Mouse (Mus musculus): Measurements from ENCODE around the gene Mettl17. TPM values are rescaled to one million over a fixed set of nuclear protein-coding genes. Genes with fewer than 3 reads are reported as not detected.
A peak's percentile ranks its signal among the peaks of the same experiment; 100 is the strongest.
"Not testable (repeated sequence)": the region's sequence is repeated elsewhere in the genome, so short reads cannot be mapped to it uniquely, and the experiment has no call there.

The Mettl17 gene
- 10 to 100 TPM; 11.5 to 12.9 TPM for total RNA-seq (2021)
- long read RNA-seq, experiment 1, transcript Mettl17-201 (14 exons, 1,623 nt): major isoform, 11 of 14 reads
- long read RNA-seq, experiment 1, partial matches to known transcripts: 2 of 14 reads
- long read RNA-seq, experiment 1, other reads (novel, unspliced or antisense): 1 of 14 reads
- long read RNA-seq, experiment 2, partial matches to known transcripts: 0 of 5 reads
- long read RNA-seq, experiment 2, other reads (novel, unspliced or antisense): 3 of 5 reads

DNA sequence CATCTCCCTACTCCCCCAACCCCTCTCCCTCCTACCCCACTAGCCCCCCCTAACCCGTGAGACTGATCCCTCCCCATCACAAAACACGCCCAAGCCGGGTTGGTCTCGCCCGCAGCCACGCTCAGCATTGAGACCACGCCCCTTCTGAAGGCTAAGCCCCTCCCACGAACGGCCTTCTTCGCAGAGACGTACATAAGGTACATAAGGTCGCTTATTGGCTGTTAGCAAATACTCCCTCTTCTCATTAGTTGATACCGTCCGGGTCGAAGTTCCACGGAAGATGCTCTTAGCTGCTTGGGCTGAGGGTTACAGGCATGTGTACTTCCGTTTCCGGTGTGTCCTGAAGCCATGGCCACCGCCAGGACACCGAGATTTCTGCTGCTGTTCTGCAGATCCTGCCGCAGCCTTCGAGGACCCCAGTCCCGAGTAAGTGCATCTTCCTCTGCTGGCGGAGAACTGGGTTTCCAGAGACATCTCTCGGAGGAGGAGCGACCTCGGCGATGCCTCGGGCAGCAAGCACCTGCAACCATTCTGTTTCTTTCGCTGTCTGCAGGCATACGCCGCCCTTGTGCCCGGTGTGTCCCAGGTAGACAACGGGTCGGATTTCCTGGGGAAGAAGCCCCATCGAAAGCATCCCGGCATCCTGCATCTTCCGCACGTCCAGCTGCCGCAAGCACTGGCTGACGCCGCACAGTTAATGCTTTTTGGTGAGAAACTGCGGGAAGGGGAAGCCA is at the start of gene Mettl17:
Mettl17 (plus strand) TSS at position 245 of the 734 bp plus-strand sequence.
- peak; percentile 96 for DNase-seq
- peak; percentile 20; the same call in 1 of the 2 replicates for TF ChIP-seq CTCF (IDR thresholded peaks at IDR 0.05)
- intact Hi-C loops (cut with DNase I): loop anchor here (1.0 to 10.0 kb wide), 5 partner anchors 123 to 418 kb away; partner anchors contain the start of genes Hnrnpc, Rab2b, Tox4 and Zfp219
- peak within 1 kb of the TSS; percentile 78 for H3K4me3 ChIP-seq
- H3K27ac ChIP-seq: peak within 1 kb of the TSS; percentile 84

DNA sequence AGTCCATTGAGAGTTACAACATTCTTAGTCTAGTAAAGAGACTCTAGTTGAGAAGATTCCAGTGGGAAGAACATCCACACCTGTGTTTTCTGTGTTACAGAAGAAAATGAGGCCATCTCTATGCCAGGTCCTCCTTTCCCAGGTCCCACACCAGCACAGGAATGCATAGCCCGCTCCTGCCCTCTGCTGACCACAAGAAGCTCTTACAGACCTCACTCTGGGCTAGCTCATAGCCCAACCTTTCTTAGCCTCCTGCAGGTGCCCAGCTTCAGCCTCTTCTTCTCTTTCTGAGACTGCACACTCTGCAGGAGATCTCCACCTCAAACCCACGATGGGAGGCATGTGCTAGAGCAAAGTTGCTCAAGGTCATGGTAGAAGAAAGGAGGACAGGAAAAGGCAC is 46.2 kb upstream of the Mettl17 start:
- DNase-seq; intact Hi-C loops (cut with DNase I); H3K27ac ChIP-seq; H3K4me3 ChIP-seq: not testable (repeated sequence)

DNA sequence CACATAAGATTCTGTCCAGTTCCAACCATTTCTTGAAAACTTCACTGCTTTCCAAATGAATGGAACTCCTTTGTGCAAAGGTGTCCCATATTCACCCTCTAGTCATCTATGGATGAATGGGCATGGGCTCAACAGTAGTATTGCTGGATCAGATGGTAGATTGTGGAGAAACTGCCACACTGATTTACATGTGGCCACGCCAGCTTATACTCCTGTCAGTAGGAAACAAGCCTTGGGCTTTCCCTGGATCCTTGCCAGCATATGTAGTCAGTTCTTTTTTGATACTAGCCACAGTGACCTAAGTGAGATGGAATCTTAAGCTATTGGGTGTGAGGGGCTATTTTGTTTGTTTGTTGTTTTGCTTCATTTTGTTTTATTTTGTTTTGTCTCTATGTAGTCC is 42.4 kb upstream of the Mettl17 start:
- no peak overlapping the region for H3K27ac ChIP-seq
- H3K4me3 ChIP-seq: no peak overlapping the region
- intact Hi-C loops (cut with DNase I): no loop called here
- no peak for TF ChIP-seq CTCF (IDR thresholded peaks at IDR 0.05)
- DNase-seq: no peak

DNA sequence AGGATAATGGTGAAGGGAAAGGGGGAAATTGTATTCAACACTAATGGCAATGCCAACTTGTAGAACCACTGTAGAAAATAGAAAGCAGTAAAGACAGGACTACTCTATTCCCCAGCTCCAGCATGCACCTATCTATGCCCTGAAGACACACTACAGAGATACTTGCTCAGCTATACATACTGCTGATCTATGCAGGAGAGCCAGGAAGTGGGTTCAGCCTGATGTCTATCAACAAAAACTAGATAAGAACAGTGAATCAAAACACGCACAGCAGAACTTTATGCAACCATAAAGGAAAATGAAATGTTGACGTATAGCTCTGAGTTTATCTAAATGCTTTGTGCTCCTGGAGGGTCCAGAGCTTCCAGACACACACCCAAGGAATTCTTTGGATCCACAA is 41.9 kb upstream of the Mettl17 start:
- TF ChIP-seq CTCF (IDR thresholded peaks at IDR 0.05): no peak
- DNase-seq: no peak
- intact Hi-C loops (cut with DNase I): no loop called here
- Histone ChIP-seq H3K27ac (no peak overlapping the region), H3K4me3 (no peak overlapping the region)

DNA sequence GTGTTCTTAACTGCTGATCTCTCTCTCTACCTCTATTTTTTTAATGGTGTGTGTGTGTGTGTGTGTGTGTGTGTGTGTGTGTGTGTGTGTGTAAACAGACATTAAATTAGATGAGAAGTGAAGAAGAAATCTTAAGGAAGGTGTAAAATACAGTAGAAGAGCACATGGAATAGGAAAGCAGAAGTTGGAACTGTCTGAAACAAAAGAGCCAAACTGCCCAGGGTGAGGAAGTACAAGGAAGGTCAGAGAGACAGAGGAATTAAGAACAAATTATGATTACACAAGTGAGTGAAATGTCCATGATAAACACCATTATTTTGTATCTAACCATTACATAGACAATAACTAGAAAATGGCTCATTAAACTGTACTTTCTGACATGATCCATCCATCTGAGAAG is 40.8 kb upstream of the Mettl17 start:
- Histone ChIP-seq H3K27ac (no peak overlapping the region), H3K4me3 (no peak overlapping the region)
- intact Hi-C loops (cut with DNase I): no loop called here
- no peak for DNase-seq
- no peak for TF ChIP-seq CTCF (IDR thresholded peaks at IDR 0.05)

DNA sequence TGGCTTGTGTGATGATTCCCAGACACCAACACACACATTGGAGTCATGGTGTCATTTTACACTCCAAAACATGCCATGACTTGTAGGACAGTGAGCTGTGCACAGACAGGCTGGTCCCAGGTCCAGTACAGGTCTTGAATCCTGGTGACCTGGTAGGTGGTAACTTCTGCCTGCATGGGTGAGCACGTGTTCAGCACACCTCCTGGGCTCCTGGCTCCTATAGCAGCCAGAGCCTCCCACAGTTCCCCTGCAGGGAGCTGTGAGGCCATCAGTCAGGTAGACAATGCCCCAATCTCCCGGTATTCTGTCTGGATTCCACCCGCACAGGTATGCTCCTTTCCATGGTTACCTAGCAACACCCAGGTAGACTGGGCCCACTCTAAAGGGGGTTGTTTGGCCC is 38.1 kb upstream of the Mettl17 start:
- Histone ChIP-seq H3K27ac (no peak overlapping the region), H3K4me3 (no peak overlapping the region)
- intact Hi-C loops (cut with DNase I): no loop called here
- TF ChIP-seq CTCF (IDR thresholded peaks at IDR 0.05): no peak
- DNase-seq: no peak

DNA sequence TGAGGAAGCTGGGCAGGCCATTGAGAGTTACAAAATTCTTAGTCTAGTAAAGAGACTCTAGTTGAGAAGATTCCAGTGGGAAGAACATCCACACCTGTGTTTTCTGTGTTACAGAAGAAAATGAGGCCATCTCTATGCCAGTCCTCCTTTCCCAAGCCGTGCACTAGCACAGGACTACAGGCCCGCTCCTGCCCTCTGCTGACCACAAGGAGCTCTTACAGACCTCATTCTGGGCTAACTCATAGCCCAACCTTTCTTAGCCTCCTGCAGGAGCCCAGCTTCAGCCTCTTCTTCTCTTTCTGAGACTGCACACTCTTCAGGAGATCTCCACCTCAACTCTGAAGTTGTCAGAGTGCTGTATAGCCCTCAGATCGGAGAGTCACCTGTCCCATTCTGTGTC is 33.6 kb upstream of the Mettl17 start:
- H3K4me3 ChIP-seq; DNase-seq; H3K27ac ChIP-seq; intact Hi-C loops (cut with DNase I): not testable (repeated sequence)

DNA sequence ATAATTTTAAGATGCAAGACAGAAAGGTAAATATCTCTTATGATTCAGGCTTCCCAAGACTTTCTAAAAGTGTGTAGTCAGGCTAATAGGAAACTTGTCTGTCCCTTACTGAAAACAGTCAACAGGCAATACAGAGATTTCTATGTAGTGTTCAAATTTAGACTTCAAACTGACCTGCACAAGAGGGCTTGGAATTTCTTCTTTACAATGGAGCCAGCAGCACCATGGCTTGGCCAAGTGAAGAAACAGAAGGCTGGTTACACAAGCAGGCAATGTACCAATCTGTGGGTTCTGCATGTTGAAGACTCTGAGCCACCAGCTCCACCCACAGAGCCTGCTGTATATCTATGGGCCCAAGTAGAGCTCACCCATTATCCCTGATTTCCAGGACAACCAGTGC is 31.2 kb upstream of the Mettl17 start, which contains the start of gene Ear6:
Ear6 (plus strand) TSS at position 301 of the 400 bp plus-strand sequence.
- intact Hi-C loops (cut with DNase I): no loop called here
- Histone ChIP-seq H3K27ac (no peak within 1 kb of the TSS), H3K4me3 (no peak within 1 kb of the TSS)
- DNase-seq: no peak
- no peak for TF ChIP-seq CTCF (IDR thresholded peaks at IDR 0.05)

DNA sequence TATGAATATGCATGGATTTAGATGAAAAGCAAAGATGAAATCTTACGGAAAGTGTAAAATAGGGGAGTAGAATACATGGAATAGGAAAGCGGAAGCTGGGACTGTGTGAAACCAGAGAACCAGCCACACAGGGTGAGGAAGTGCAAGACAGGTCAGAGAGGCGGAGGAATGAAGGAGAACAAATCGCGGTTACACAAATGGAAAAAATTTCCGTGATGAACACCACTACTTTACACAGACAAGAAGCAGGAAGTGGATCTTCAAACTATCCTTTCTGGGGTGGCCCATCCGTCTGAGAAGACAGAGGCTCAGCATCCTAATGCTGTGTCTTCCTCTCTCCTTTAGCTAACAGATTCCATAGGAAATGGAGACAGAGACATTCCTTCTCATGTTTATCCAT is 29.4 kb upstream of the Mettl17 start:
- intact Hi-C loops (cut with DNase I); DNase-seq; H3K27ac ChIP-seq; H3K4me3 ChIP-seq: not testable (repeated sequence)

DNA sequence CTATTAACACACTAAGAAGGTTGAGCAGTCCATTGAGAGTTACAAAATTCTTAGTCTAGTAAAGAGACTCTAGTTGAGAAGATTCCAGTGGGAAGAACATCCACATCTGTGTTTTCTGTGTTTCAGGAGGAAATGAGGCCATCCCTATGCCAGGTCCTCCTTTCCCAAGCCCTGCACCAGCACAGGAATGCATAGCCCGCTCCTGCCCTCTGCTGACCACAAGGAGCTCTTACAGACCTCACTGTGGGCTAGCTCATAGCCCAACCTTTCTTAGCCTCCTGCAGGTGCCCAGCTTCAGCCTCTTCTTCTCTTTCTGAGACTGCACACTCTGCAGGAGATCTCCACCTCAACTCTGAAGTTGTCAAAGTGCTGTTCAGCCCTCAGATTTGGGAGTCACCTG is 21.0 kb upstream of the Mettl17 start:
- not testable (repeated sequence) for H3K27ac ChIP-seq, H3K4me3 ChIP-seq
- DNase-seq: peak; percentile 22
- intact Hi-C loops (cut with DNase I): loop anchor here (10.0 kb wide), 1 partner anchor 89 kb away; the partner anchor contains the start of gene Ang4
- TF ChIP-seq CTCF (IDR thresholded peaks at IDR 0.05): peak; percentile 35; the same call in 1 of the 2 replicates

DNA sequence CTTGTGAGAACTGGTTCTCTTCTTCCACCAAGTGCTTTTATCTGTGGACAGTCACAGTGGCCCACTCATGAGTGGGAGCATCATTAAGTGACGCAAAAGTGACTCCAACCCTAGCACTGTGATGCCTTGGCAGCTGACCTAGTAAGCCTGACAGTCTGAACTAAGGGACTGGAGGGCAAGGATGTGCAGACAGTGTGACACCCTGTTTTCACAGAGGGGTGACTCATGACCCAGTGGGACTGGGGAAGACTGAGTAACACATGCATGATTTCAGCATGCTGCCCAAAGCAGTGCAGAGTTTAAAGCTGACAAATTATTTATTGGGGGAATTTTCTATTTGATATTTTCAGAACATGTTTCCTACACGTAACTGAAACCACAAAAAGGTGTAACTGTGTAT is 13.9 kb upstream of the Mettl17 start:
- no peak overlapping the region for H3K4me3 ChIP-seq
- DNase-seq: no peak
- no peak overlapping the region for H3K27ac ChIP-seq
- no peak for TF ChIP-seq CTCF (IDR thresholded peaks at IDR 0.05)
- intact Hi-C loops (cut with DNase I): no loop called here

DNA sequence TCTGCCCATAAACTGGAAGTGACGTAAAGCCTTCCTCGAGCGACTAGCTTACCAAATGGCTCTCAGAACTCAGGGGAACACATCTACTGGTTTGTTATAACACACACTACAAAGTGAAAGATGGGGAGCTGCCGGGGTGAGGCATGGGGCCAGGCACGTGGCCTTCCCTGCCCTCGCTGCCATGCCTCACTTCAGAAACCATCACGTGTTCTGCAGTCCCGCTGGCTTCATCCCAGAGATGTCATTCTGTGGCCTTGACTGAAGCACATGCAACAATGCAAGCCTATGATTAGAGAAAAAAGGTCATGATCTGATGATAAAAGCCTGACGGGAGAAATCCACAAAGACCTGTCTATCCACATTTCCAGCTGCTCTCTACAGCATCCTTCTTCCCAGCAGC is 12.9 kb upstream of the Mettl17 start:
- intact Hi-C loops (cut with DNase I): no loop called here
- no peak for DNase-seq
- Histone ChIP-seq H3K4me3 (no peak overlapping the region), H3K27ac (no peak overlapping the region)
- no peak for TF ChIP-seq CTCF (IDR thresholded peaks at IDR 0.05)

DNA sequence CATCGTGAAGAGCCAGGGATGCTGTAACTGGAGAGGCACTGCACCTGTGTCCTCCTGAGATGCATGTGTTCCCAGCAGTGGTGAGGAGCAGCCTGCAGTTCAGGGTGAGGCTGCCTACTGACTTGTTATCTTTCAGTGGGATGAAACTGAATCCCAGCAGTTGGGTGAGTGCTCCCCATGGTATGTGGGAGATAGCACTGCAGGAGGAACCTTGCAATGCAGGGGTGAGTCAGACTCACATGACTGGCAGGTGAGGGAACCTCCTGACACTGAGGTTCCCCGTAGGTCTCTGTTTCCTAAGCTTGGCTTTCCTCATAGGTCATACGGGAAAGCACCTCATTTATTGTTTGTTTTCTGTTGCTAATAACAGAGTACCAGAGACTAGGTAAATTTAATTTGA is 7.1 kb upstream of the Mettl17 start:
- no peak overlapping the region for H3K27ac ChIP-seq
- DNase-seq: no peak
- no peak for TF ChIP-seq CTCF (IDR thresholded peaks at IDR 0.05)
- intact Hi-C loops (cut with DNase I): no loop called here
- no peak overlapping the region for H3K4me3 ChIP-seq

All from gastrocnemius, adult 2 months (tissue).